Mouse (Mus musculus): ENCODE data around the gene Tbxa2r. TPM values are rescaled to one million over a fixed set of nuclear protein-coding genes. Genes with fewer than 3 reads are reported as not detected.

The Tbxa2r gene
- 39.9 and 44.0 TPM in 2 replicates for polyA plus RNA-seq (2012; rRNA removed)

- 9% methylated on average over 10 of the region's 10 CpGs for WGBS
- TF ChIP-seq POLR2A (IDR thresholded peaks at IDR 0.05; ENCODE audit: borderline replicate concordance, extremely low read depth, low read depth, low read length) (no peak), CTCF (IDR thresholded peaks at IDR 0.05; ENCODE audit: insufficient read depth, low read length) (no peak)
- DNase-seq, result no peak
- H3K4me1 ChIP-seq (ENCODE audit: control insufficient read depth, insufficient read depth, low read length), result peaks cover 20% of the 10 kb centered on the region
- no peak within 1 kb of the TSS for H3K4me3 ChIP-seq (replicated peaks; ENCODE audit: extremely low read depth, low read depth, low read length)
Observed at GRCm38 (mm10) chr10:81328386-81328785, at the start of gene Tbxa2r. TSS of gene Tbxa2r (plus strand) at chr10:81328731.

DNA sequence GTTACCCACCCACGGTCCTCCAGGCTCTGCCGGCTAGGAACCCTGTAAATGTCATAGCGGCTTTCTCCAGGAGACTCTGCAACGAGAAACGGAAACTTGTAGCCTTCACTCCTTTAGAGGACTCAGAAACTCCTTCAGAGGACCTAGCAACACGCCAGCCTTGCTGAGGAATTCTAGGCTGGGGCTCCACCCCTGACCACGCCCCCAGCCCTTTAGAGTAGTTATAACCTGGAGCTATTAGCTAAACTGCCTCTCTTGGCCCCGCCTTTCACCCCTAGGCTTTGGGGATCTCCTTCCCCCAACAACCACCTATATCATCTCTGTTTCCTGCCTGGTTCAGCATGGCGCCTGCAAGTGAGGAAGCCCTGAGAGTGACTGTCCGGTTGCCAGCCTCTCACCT lies 49.0 kb upstream of the Tbxa2r start:
- no peaks in the 10 kb centered on the region for H3K4me1 ChIP-seq (ENCODE audit: control insufficient read depth, insufficient read depth, low read length)
- no peak for TF ChIP-seq POLR2A (IDR thresholded peaks at IDR 0.05; ENCODE audit: borderline replicate concordance, extremely low read depth, low read depth, low read length)
- TF ChIP-seq CTCF (IDR thresholded peaks at IDR 0.05; ENCODE audit: insufficient read depth, low read length), result no peak
- no peak overlapping the region for H3K4me3 ChIP-seq (replicated peaks; ENCODE audit: extremely low read depth, low read depth, low read length)

GRCm38 (mm10) chr10:81284189-81284588 lies 44.3 kb upstream of the Tbxa2r start:
- WGBS, result 42% methylated on average over 6 of the region's 6 CpGs
- no peak overlapping the region for H3K4me3 ChIP-seq (replicated peaks; ENCODE audit: extremely low read depth, low read depth, low read length)
- TF ChIP-seq CTCF (IDR thresholded peaks at IDR 0.05; ENCODE audit: insufficient read depth, low read length) (no peak), POLR2A (IDR thresholded peaks at IDR 0.05; ENCODE audit: borderline replicate concordance, extremely low read depth, low read depth, low read length) (no peak)
- H3K4me1 ChIP-seq (ENCODE audit: control insufficient read depth, insufficient read depth, low read length), result peaks cover 3% of the 10 kb centered on the region; the same call in 1 of the 2 replicates
- DNase-seq, result no peak

More for the DNA sequence above, 49.0 kb upstream of the Tbxa2r start:
- 46% methylated on average over 10 of the region's 10 CpGs for WGBS
- DNase-seq, result no peak

GRCm38 (mm10) chr10:81284719-81285118 lies 43.8 kb upstream of the Tbxa2r start:
- TF ChIP-seq CTCF (IDR thresholded peaks at IDR 0.05; ENCODE audit: insufficient read depth, low read length) (no peak), POLR2A (IDR thresholded peaks at IDR 0.05; ENCODE audit: borderline replicate concordance, extremely low read depth, low read depth, low read length) (no peak)
- H3K4me1 ChIP-seq (ENCODE audit: control insufficient read depth, insufficient read depth, low read length), result peaks cover 3% of the 10 kb centered on the region; the same call in 1 of the 2 replicates
- peak; percentile 64 for DNase-seq
- no peak overlapping the region for H3K4me3 ChIP-seq (replicated peaks; ENCODE audit: extremely low read depth, low read depth, low read length)
- 21% methylated on average over 17 of the region's 17 CpGs for WGBS

- peak overlapping the region; percentile 64 for H3K4me3 ChIP-seq (replicated peaks; ENCODE audit: extremely low read depth, low read depth, low read length)
- TF ChIP-seq POLR2A (IDR thresholded peaks at IDR 0.05; ENCODE audit: borderline replicate concordance, extremely low read depth, low read depth, low read length), result no peak
- no peak for TF ChIP-seq CTCF (IDR thresholded peaks at IDR 0.05; ENCODE audit: insufficient read depth, low read length)
- peak; percentile 93 for DNase-seq
- H3K4me1 ChIP-seq (ENCODE audit: control insufficient read depth, insufficient read depth, low read length), result peaks cover 3% of the 10 kb centered on the region; the same call in 1 of the 2 replicates
- WGBS, result 2% methylated on average over 54 of the region's 54 CpGs
Observed at GRCm38 (mm10) chr10:81285694-81286450, 42.7 kb upstream of the Tbxa2r start.

- Histone ChIP-seq H3K4me1 (ENCODE audit: control insufficient read depth, insufficient read depth, low read length) (peaks cover 6% of the 10 kb centered on the region; the same call in 1 of the 2 replicates), H3K4me3 (replicated peaks; ENCODE audit: extremely low read depth, low read depth, low read length) (no peak overlapping the region)
- 36% methylated on average over 6 of the region's 6 CpGs for WGBS
- no peak for DNase-seq
- TF ChIP-seq CTCF (IDR thresholded peaks at IDR 0.05; ENCODE audit: insufficient read depth, low read length) (no peak), POLR2A (IDR thresholded peaks at IDR 0.05; ENCODE audit: borderline replicate concordance, extremely low read depth, low read depth, low read length) (no peak)
Observed at GRCm38 (mm10) chr10:81286586-81286985, 41.9 kb upstream of the Tbxa2r start.

DNA sequence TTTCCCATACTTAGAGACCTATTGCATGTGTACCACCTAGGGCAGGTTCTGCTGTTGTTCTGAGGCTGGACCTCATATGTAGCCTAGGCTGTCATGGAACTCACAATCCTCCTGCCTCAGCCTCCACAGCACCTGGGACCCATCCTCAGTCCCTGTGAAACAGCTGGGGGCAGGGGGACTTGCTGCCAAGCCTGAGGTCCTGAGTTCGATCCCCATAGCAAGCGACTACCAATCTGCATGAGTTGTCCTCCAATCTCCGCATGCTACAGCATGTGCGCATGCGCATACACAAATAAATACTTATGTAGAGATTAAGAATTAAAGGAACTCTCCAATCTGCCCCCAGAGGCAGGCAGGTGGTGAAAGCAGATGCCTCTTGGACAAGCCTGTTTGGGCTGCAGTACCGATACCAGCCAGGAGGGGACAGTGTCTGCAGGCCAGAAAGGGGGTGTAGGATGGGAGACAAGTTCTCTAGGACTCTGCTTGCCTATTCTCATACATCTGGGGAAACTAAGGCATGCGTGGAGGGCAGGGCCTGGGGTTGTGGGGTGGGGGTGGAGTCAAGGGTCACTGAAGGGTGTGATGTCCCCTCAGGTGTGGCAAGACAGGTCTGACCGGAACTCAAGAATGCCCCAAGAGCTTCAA lies 40.9 kb upstream of the Tbxa2r start:
- TF ChIP-seq POLR2A (IDR thresholded peaks at IDR 0.05; ENCODE audit: borderline replicate concordance, extremely low read depth, low read depth, low read length) (no peak), CTCF (IDR thresholded peaks at IDR 0.05; ENCODE audit: insufficient read depth, low read length) (peak; percentile 94)
- 49% methylated on average over 8 of the region's 8 CpGs for WGBS
- DNase-seq, result peak; percentile 60
- Histone ChIP-seq H3K4me1 (ENCODE audit: control insufficient read depth, insufficient read depth, low read length) (peaks cover 6% of the 10 kb centered on the region; the same call in 1 of the 2 replicates), H3K4me3 (replicated peaks; ENCODE audit: extremely low read depth, low read depth, low read length) (no peak overlapping the region)

DNA sequence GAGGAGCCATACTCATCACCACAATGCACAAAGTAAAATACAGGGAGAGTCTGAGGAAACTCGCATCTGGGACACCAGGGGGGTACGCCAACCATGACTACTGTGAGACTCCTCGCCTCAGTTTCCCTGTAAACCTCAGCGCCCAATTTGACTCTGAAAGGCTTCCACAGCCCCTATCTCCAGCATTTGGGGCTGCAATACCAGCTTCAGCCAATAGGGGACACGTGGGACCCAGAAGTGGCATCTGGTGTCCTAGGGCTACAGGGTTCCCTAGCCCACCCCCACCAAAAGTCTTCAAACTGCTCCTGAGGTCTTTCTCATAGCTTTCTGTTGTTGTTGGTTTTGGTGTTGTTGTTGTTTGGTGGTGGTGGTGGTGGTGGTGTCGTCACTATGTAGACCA lies 39.9 kb upstream of the Tbxa2r start:
- H3K4me3 ChIP-seq (replicated peaks; ENCODE audit: extremely low read depth, low read depth, low read length), result no peak overlapping the region
- no peak for DNase-seq
- peaks cover 7% of the 10 kb centered on the region; the same call in 1 of the 2 replicates for H3K4me1 ChIP-seq (ENCODE audit: control insufficient read depth, insufficient read depth, low read length)
- 38% methylated on average over 6 of the region's 6 CpGs for WGBS
- TF ChIP-seq CTCF (IDR thresholded peaks at IDR 0.05; ENCODE audit: insufficient read depth, low read length) (peak; percentile 51), POLR2A (IDR thresholded peaks at IDR 0.05; ENCODE audit: borderline replicate concordance, extremely low read depth, low read depth, low read length) (no peak)

DNA sequence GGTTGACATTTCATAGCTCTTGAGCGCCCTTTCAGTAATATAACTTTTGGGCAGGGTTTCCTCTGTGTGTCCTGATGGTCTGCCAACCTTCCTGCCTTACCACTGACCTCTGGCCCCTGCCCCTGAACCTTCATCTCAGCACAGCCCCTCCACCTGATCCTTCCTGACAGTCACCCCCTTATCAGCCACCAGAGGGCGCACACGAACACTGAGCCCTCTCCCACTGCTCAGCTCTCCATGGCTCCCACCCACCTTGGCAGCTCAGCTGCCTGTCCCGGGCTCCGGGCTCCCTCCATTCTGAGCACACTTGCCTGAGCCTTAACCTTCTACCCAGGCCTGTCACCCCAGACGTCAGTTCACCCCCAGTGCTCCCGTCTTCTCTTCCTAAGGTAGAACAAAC lies 39.3 kb upstream of the Tbxa2r start:
- 6% methylated on average over 7 of the region's 7 CpGs for WGBS
- TF ChIP-seq POLR2A (IDR thresholded peaks at IDR 0.05; ENCODE audit: borderline replicate concordance, extremely low read depth, low read depth, low read length) (no peak), CTCF (IDR thresholded peaks at IDR 0.05; ENCODE audit: insufficient read depth, low read length) (peak; percentile 90)
- Histone ChIP-seq H3K4me1 (ENCODE audit: control insufficient read depth, insufficient read depth, low read length) (peaks cover 12% of the 10 kb centered on the region), H3K4me3 (replicated peaks; ENCODE audit: extremely low read depth, low read depth, low read length) (no peak overlapping the region)
- DNase-seq, result peak; percentile 64

All from lung, adult 2 months (tissue).